Mouse (Mus musculus) adrenal gland, adult 2 months (tissue): Measurements from ENCODE around the gene Kidins220. TPM values are rescaled to one million over a fixed set of nuclear protein-coding genes. Genes with fewer than 3 reads are reported as not detected.
A peak's percentile ranks its signal among the peaks of the same experiment; 100 is the strongest.

Experiments
- DNase-seq: peaks from one replicate; pipeline ENCODE4 v3.0.0; 2021
- polyA plus RNA-seq: library from polyadenylated mRNA; depleted of rRNA; stranded (reverse); fragments of >200 nt; gene quantifications from 2 replicates; pipeline ENCODE4 v1.2.3, GENCODE M21; 2012
- total RNA-seq, 2 experiments: library from RNA; stranded (reverse); gene quantifications; 2 replicates each; pipeline ENCODE4 v1.2.3; 2021

Kidins220 gene
- total and polyA plus RNA-seq, 3 experiments = 90.9 to 112 (median 111) TPM

- no peak for DNase-seq
Observed at GRCm38 (mm10) chr12:25024862-25025545, 50.3 kb downstream of the Kidins220 start.

GRCm38 (mm10) chr12:25026308-25026707, 51.6 kb downstream of the Kidins220 start:
- no peak for DNase-seq

- peak; percentile 46 for DNase-seq
Observed at GRCm38 (mm10) chr12:25027416-25027815, 52.7 kb downstream of the Kidins220 start.

GRCm38 (mm10) chr12:25033662-25034337, 59.1 kb downstream of the Kidins220 start:
- no peak for DNase-seq

GRCm38 (mm10) chr12:25034338-25034953, 59.7 kb downstream of the Kidins220 start:
- DNase-seq = no peak

- DNase-seq = no peak
Observed at GRCm38 (mm10) chr12:25036024-25036423, 61.3 kb downstream of the Kidins220 start.

- DNase-seq = no peak
Observed at GRCm38 (mm10) chr12:25037222-25037621, 62.5 kb downstream of the Kidins220 start.

- DNase-seq = no peak
Observed at GRCm38 (mm10) chr12:25037681-25038472, 63.2 kb downstream of the Kidins220 start.

- no peak for DNase-seq
Observed at GRCm38 (mm10) chr12:25044056-25044455, 69.3 kb downstream of the Kidins220 start.

- DNase-seq = no peak
Observed at GRCm38 (mm10) chr12:25044579-25044978, 69.9 kb downstream of the Kidins220 start.

- no peak for DNase-seq
Observed at GRCm38 (mm10) chr12:25049253-25049652, 74.5 kb downstream of the Kidins220 start.

GRCm38 (mm10) chr12:25054511-25054910, 79.8 kb downstream of the Kidins220 start:
- no peak for DNase-seq

GRCm38 (mm10) chr12:25054963-25055362, 80.2 kb downstream of the Kidins220 start:
- DNase-seq = no peak

- peak; percentile 81 for DNase-seq
Observed at GRCm38 (mm10) chr12:25059487-25060200, 84.9 kb downstream of the Kidins220 start.

- no peak for DNase-seq
Observed at GRCm38 (mm10) chr12:25060901-25061300, 86.2 kb downstream of the Kidins220 start.

GRCm38 (mm10) chr12:25062264-25062663, 87.5 kb downstream of the Kidins220 start:
- no peak for DNase-seq

- no peak for DNase-seq
Observed at GRCm38 (mm10) chr12:25073374-25073773, 98.6 kb downstream of the Kidins220 start.

GRCm38 (mm10) chr12:25074344-25074743, 99.6 kb downstream of the Kidins220 start:
- DNase-seq = no peak

GRCm38 (mm10) chr12:25083260-25084178, 108.8 kb downstream of the Kidins220 start:
- no peak for DNase-seq

- DNase-seq = no peak
Observed at GRCm38 (mm10) chr12:25086966-25087365, 112.2 kb downstream of the Kidins220 start.
